Mouse (Mus musculus) hindbrain, embryonic 11.5 days (tissue): Measurements from ENCODE around the gene Zbtb14. TPM values are rescaled to one million over a fixed set of nuclear protein-coding genes. Genes with fewer than 3 reads are reported as not detected.

Experiments
- ATAC-seq: fragments of 200-750 bp; cut with Nextera tagmentation; 2 replicates; pipeline ENCODE4 v1.8.0; 2017; ENCODE audit warnings: mild to moderate bottlenecking, moderate TSS enrichment, moderate library complexity; ENCODE audit not compliant: low FRiP score
- DNase-seq: peaks from one replicate; pipeline ENCODE4 v3.0.0-alpha.2; 2015; ENCODE audit warnings: low spot score
- H3K27ac ChIP-seq: fragments of 300-500 bp; sonication (generic); 2 replicates; pipeline ENCODE4 v1.5.1; 2014; ENCODE audit warnings: mild to moderate bottlenecking, low read depth, low read length
- H3K27me3 ChIP-seq: fragments of 300-500 bp; sonication (generic); 2 replicates; pipeline ENCODE4 v1.6.1; 2014; ENCODE audit warnings: mild to moderate bottlenecking, low read length, moderate library complexity, mixed read lengths; ENCODE audit not compliant: control insufficient read depth, insufficient read depth
- H3K36me3 ChIP-seq: fragments of 300-500 bp; sonication (generic); 2 replicates; pipeline ENCODE4 v1.6.1; 2014; ENCODE audit warnings: mild to moderate bottlenecking, low read length, moderate library complexity, mixed read lengths; ENCODE audit not compliant: control insufficient read depth, insufficient read depth
- H3K4me1 ChIP-seq: fragments of 300-500 bp; sonication (generic); replicated peaks from 2 replicates; pipeline ENCODE4 v1.6.1; 2014; ENCODE audit warnings: low read length, mixed read lengths; ENCODE audit not compliant: control insufficient read depth, insufficient read depth
- H3K4me2 ChIP-seq: fragments of 300-500 bp; sonication (generic); replicated peaks from 2 replicates; pipeline ENCODE4 v1.6.1; 2014; ENCODE audit warnings: mild to moderate bottlenecking, low read depth, low read length
- H3K4me3 ChIP-seq: fragments of 300-500 bp; sonication (generic); 2 replicates; pipeline ENCODE4 v1.5.1; 2014; ENCODE audit warnings: low read depth, low read length
- H3K9ac ChIP-seq: fragments of 300-500 bp; sonication (generic); 2 replicates; pipeline ENCODE4 v1.6.1; 2014; ENCODE audit warnings: low read depth, low read length
- H3K9me3 ChIP-seq: fragments of 300-500 bp; sonication (generic); 2 replicates; pipeline ENCODE4 v1.6.1; 2016; ENCODE audit warnings: low read length; ENCODE audit not compliant: control insufficient read depth
- WGBS: fragments of 180-500 bp; shearing (Covaris S2); extraction: QIAGEN DNeasy Blood & Tissue Kit; methylation state at CpG from one replicate; pipeline ENCODE4 v1.1.7; 2014; 5-methylcytosine and 5-hydroxymethylcytosine counted together
- polyA plus RNA-seq: library from polyadenylated mRNA; unstranded; fragments of >200 nt; fragmentation: Nextera tagmentation; extraction: Ambion mirVana; gene quantifications from 2 replicates; pipeline ENCODE4 v1.2.1, GENCODE M21; 2014

Zbtb14 gene
- polyA plus RNA-seq, 1 experiment from 2014 or later: 26.0 TPM

- WGBS: under 1% methylated on average over 44 of the region's 44 CpGs
- Histone ChIP-seq H3K9ac (no peak within 1 kb of the TSS), H3K4me2 (peak within 1 kb of the TSS; percentile 70), H3K27me3 (peaks cover 31% of the 10 kb centered on the region), H3K9me3 (no peaks in the 10 kb centered on the region), H3K4me3 (peak within 1 kb of the TSS; percentile 41), H3K27ac (no peak within 1 kb of the TSS), H3K4me1 (0 out of 2 replicates have a peak, but pooled peaks cover 2% of the 10 kb centered on the region), H3K36me3 (no peaks in the 10 kb centered on the region)
- ATAC-seq (peak; percentile 90), DNase-seq (peak; percentile 88)
Measured at GRCm38 (mm10) chr17:69438990-69439491, 56.2 kb downstream of the Zbtb14 start, which contains the start of gene Akain1. TSS of gene Akain1 (plus strand) at chr17:69439326.

GRCm38 (mm10) chr17:69439571-69440480, 57.0 kb downstream of the Zbtb14 start:
- no peak overlapping the region for H3K27ac ChIP-seq
- no peak overlapping the region for H3K9ac ChIP-seq
- no peaks in the 10 kb centered on the region for H3K9me3 ChIP-seq
- peak overlapping the region; percentile 41 for H3K4me3 ChIP-seq
- WGBS: 1% methylated on average over 46 of the region's 52 CpGs
- H3K4me2 ChIP-seq: peak overlapping the region; percentile 70
- ATAC-seq (peak; percentile 72), DNase-seq (peak; percentile 50)
- H3K4me1 ChIP-seq: 0 out of 2 replicates have a peak, but pooled peaks cover 2% of the 10 kb centered on the region
- peaks cover 31% of the 10 kb centered on the region for H3K27me3 ChIP-seq
- no peaks in the 10 kb centered on the region for H3K36me3 ChIP-seq

Other genes with a start within 250 kb of the Zbtb14 start
- not detected in 2 replicates for gene Akain1, start 56.3 kb downstream of the Zbtb14 start, polyA plus RNA-seq